Mouse (Mus musculus): ENCODE data around the gene Ubxn2a. TPM values are rescaled to one million over a fixed set of nuclear protein-coding genes. Genes with fewer than 3 reads are reported as not detected.
"Not testable (repeated sequence)": the region's sequence is repeated elsewhere in the genome, so short reads cannot be mapped to it uniquely, and the experiment has no call there.

Gene Ubxn2a
- total RNA-seq, 2 experiments from 2014 or later: 52.8 to 55.6 TPM

DNA sequence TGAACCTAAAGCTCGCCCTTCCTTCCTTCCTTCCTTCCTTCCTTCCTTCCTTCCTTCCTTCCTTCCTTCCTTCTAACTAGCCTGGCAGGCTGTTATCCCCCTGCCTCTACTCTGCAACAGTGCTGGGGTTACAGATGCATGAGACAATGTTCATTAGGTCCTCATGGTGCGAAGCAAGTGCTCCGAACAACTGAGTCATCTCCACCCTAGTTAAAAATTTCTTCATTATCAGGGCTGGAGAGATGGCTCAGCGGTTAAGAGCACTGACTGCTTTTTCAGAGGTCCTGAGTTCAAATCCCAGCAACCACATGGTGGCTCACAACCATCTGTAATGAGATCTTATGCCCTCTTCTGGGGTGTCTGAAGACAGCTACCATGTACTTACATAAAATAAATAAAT, 20.9 kb downstream of the Ubxn2a start:
- DNase-seq; intact Hi-C loops (cut with DNase I): not testable (repeated sequence)

DNA sequence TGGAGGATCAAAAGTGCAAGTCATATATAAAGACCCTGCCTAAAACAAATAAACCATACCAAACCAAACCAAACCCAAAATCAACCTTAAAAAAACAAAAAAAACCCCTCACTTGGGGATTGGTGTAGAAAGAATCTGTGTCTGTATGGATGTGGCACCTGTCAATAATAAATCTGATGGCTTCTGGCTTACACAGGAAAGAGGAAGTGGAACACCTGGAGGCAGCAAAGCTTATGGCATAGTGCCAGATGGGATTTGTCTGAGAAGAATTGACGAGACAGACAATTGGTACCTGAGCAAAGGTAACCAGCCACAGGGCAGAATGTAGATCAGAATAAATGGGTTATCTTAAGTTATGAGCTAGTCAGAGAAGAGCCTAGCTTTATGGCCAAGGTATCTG, 22.4 kb downstream of the Ubxn2a start:
- intact Hi-C loops (cut with DNase I): no loop called here

DNA sequence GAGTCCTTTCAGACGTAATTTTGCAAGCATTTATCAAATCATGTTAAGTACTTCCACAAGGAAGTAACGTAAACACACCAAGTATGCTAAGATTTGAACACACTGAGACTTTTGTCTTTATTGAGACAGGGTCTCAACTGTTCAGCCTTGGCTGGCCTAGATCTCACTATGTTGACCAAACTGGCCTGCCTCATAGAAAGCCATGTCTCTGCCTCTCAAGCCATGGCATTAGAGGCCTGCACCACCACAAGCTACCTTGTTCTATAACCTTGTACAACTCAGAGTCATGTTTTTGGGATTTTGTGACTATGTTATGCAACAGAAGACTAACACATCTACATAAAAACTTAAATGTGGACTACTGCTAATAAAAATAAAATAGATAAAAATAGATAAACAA, 25.4 kb downstream of the Ubxn2a start:
- no peak for DNase-seq
- intact Hi-C loops (cut with DNase I): no loop called here

More for the DNA sequence above, 22.4 kb downstream of the Ubxn2a start:
- DNase-seq: no peak

DNA sequence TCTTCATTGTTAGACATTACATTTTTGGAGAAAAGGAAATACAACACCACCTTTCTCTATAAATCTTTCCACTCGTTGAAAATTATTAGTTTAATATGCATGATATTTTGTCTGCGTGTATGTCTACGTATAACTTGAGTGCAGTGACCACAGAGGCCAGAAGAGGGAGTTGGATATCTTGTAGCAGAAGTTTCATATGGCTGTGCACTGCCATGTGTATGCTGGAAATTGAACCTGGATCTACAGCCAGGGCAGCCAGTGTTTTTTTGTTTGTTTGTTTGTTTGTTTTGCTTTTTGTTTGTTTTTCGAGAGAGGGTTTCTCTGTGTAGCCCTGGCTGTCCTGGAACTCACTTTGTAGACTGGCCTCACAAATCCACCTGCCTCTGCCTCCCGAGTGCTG, 28.5 kb downstream of the Ubxn2a start:
- no peak for DNase-seq
- intact Hi-C loops (cut with DNase I): loop anchor here (10.0 kb wide), 1 partner anchor 96 kb away; no protein-coding TSS in a partner anchor

DNA sequence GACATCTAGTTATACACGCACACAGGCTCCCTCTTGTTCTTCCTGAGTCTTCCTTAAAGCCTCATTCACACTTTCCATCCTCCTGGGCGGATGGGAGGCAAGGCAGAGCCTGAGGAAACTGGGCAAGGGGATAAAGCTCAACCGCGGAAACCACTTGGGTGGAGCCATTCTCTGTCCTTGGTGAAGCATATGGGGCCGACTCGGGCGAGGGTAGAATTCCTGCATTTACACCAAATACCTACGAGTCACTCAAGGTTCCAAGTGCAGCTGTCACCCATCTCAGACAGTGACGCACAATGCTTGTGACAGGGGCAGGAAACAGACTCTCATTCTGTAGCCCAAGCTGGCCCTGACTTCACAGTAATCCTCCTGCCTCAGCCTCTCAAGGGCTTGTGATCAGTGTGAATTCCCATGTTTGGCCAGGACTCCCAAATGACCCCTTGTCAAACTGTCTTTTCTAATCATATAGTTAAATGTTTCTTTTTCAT, 29.2 kb downstream of the Ubxn2a start:
- intact Hi-C loops (cut with DNase I): loop anchor here (10.0 kb wide), 1 partner anchor 96 kb away; no protein-coding TSS in a partner anchor
- no peak for DNase-seq

DNA sequence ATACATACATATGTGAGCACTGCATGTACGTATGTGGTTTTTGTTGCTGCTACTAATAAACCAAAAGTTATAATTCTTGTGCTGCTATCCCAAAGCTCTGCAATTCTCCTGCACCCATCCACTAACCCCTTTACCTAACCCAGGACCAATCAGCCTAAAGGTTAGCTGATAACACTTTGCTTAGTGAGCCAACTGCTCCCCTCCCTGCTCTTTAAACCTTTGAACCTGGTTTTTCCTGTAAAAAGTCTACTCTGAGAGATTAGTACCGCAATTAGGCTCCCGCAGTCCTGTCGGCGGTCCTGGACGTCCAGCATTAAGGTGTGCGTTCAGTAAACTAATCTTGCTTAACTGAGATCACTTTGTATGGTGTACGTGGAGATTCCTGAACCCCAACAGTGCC, 31.9 kb downstream of the Ubxn2a start:
- intact Hi-C loops (cut with DNase I): loop anchor here (10.0 kb wide), 1 partner anchor 99 kb away; no protein-coding TSS in a partner anchor
- no peak for DNase-seq

DNA sequence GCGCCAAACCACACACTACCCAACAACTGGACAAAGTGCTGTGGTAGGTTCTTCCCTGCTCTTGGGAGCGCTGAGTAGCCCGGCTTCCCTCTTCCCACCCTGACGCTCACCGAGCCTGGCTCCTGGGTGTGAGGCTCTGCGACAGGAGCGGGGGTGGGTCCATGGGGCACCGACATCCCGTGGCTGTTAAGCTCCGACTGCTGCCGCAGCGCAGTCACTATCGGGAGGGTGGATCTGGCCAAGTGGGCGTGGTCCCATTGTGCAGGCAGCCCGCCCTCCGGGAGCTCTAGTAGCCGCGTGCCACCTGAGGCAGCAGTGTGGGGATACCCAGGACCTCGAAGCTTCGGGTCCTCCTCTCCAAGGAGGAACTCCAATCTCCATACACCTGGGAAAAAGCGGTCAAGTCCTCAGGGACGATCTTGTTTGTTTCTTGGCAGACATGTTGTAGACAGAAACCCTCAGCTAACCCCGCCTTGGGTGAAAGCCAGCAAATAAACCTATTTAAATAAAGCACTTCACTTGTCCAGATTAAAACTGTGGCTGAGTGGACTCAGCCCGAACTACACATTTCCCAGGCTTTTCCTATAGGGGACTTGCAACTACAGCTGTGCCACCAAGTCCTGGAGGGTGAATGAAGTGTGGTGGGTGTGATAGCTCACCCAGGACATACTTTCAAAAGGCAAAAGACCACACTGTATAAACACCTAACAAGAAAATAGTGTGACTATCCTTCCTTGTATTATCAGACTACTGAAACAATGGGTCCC, 33.2 kb downstream of the Ubxn2a start, which contains the start of gene Mfsd2b:
Gene Mfsd2b, minus strand, starts transcription at position 199 of the 767 bp plus-strand sequence.
- peak; percentile 67 to 73 for DNase-seq
- intact Hi-C loops (cut with DNase I): loop anchor here (10.0 kb wide), 1 partner anchor 100 kb away; no protein-coding TSS in a partner anchor

DNA sequence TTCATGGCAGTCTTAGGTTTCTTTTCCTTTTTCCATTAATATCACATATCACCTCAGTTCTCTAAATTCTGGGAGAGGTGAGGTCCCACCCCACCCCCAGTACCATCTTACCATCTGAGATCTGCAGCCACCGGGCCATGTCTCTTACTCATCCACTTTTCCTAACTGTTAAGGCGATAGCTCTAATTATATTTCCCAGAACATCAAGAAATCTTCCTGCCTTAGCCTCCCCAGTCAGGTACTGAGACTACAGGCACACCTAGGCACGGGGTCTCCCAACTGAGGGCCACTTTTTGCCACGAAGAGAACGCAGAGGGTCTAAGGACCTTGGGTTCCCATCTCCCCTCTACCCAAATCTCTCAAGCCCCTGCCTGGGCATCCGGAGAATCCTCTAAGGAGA, 34.0 kb downstream of the Ubxn2a start:
- DNase-seq: no peak
- intact Hi-C loops (cut with DNase I): loop anchor here (10.0 kb wide), 1 partner anchor 101 kb away; no protein-coding TSS in a partner anchor

DNA sequence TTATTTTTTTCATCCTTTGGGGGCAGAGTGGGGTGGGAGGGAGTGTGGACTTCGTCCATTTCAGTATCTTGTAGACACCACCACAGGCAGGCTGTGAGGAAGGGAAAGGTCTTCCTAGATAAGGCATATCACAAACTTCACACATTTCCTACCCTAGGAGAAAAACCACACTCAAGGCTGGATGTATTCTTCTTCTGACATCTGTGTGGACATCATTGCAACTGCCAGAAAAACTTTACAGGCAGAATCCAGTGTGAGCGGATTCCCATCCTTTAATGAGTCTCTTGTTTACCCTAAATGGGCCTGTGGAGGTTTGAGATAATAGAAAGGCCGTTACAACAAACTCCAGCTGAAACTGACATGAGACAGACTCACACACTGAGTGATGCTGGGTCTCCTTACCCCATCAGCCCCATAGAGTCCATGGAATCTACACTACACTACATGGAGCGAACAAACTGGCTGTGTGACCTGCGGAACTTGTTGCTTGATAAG, 34.5 kb downstream of the Ubxn2a start:
- no peak for DNase-seq
- intact Hi-C loops (cut with DNase I): loop anchor here (10.0 kb wide), 1 partner anchor 102 kb away; no protein-coding TSS in a partner anchor

DNA sequence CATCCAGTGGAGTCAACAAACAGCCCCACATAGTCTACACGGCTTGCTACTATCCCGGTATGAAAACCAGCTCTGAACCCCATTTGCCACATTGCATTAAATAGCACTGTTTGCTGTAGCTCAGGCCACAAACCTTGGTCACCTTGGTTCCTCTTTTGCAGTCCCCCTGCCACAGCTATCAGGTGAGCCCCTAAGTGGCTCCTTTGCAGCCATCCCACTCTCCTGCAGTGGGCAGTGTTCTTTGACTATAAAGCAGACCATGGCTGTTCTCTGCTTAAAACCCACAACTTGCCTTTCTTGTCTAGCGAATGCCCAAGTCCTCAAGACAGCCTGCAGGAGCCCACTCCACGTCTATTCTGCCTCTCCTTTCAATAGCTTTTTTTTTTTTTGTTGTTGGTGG, 35.2 kb downstream of the Ubxn2a start:
- intact Hi-C loops (cut with DNase I): loop anchor here (10.0 kb wide), 1 partner anchor 103 kb away; no protein-coding TSS in a partner anchor

DNA sequence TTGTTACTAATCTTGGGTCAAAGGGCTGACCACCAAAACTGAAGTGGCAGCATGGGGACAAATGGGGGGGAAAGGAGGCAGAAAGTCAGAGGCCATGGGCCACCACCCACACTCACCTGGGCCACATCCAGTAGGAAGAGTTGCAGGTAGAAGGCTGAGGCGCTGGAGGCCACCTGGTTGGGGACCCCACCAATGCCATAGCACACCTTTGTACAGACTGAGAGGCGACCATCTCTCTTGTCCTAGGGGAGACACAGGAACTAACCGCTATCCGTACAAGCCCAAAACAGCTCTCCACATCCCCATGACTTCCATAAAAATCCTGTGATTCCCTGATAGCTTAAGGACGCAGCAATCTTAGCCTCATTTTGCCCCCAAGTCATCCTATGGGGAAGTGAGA, 36.2 kb downstream of the Ubxn2a start:
- DNase-seq: no peak
- intact Hi-C loops (cut with DNase I): loop anchor here (10.0 kb wide), 1 partner anchor 104 kb away; no protein-coding TSS in a partner anchor

More for the DNA sequence above, 35.2 kb downstream of the Ubxn2a start:
- no peak for DNase-seq

DNA sequence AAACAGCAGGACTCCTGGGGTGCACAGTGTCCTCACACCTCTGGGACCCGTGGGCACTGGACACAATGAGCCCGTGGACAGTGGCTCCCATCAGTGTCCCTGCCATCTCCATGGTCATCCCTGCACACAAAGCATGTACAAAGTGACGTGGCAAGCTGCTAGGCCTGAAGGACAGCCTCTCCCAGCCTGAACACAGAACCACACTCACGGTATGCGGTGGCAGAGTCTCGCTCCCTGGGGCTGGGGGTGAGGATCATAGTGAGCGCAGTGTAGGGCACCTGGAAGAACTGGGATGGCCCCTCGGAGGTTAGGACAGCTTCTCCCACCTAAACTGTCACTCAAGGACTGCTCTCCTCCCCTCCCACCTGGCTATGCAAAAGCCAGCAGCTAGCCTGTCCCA, 38.6 kb downstream of the Ubxn2a start:
- no peak for DNase-seq
- intact Hi-C loops (cut with DNase I): no loop called here

DNA sequence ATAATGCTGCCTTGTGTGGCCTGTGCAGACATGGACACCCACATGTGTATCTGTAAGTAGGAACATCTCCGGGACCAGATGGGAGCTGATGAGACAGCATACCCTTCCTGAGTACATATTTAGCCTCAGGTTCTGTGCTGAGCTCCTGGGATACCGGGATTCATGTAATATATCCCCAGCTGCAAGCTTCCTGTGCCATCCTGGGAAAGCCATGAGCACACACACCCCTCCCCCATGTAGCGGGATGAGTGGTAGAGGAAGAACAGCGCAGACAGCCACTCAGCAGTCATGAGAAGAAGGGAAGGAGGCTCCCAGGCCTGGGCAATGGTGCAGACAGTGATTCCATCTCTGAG, 43.2 kb downstream of the Ubxn2a start:
- DNase-seq: no peak
- intact Hi-C loops (cut with DNase I): loop anchor here (5.0 kb wide), 1 partner anchor 43 kb away; the partner anchor contains the start of gene Ubxn2a

DNA sequence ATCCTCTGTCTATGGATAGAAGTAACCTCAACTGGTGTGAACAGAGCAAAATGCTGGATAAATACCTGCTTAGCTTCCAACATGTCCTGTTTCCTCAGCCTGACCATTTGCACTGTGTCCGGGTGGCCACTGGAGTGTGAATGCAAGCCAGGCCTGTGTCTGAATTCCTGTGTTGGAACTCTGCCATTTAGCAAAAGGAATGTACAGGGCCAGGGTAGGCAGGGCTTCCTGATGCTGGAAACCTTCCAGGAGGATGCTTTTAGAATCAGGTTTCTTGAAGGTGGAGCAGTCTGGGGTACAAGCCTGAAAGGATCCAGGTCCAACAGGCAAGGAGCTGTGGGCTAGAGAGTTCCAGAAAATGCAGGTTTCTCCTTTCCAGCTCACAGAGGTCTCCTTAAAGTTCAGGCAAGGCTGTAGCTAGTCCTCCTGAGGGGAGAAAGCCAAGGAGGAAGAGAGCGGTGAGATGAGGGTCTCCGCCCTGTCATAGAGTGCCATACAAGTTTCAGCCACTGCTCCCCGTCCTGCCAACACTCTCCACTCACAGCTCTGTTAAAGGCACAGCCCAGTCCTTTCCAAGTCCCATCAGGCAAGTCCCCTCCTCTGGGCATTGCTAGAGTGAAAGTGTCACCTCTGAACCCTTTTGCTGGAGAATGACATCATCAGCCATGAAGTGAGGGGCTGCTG, 43.7 kb downstream of the Ubxn2a start:
- intact Hi-C loops (cut with DNase I): loop anchor here (5.0 kb wide), 1 partner anchor 44 kb away; the partner anchor contains the start of gene Ubxn2a
- DNase-seq: peak in 1 of 2 experiments; percentile 47

DNA sequence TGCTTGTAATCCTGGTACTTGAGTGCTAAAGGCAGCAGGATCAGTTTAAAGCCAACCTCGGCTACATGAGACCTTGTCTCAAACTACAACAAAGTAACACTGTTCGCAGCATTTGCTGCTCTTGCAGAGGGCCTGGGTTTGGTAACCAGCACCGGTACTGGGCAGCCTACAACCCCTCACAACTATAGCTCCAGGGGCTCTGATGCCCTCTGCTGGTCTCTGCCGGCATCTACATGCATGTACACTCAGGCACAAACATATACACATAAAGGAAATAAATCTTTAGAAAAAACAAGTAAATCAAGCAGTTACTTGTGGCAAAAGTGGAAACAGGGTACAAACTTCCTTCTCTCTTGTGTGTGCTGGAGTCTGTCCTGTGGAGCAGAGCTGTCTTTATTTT, 44.8 kb downstream of the Ubxn2a start:
- DNase-seq: no peak
- intact Hi-C loops (cut with DNase I): loop anchor here (5.0 kb wide), 1 partner anchor 45 kb away; the partner anchor contains the start of gene Ubxn2a

DNA sequence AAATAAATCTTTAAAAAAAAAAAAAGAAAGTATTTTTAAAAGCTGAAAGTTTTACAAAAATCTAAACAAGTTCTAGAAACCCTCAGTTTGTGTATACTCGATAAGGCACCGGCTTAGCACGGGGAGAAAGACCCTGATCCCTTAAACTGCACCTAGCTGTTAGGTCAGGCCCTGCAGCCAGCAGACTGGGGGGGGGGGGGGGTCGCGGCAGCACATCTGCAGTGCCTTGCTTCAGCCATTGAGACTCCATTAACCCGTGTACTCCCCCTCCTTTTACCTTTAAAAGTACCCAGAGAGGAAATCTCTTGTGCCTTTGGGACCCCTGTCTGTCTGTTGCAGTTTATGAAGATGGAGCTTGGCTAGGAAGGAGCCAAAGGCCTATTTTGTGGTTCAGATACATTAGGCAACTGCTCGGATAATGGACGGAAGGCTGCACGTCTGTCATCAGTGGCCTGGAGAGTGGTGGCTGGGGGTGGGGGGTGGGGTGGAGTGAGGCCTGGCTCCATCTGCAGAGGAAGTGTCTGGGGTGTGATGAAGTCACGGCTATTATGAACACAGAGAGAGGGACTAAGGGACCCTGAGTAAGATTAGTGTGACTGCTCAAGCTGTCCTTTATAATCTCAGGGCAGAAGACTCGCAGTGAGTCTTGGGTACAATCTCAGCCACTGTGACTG, 48.1 kb downstream of the Ubxn2a start:
- intact Hi-C loops (cut with DNase I): loop anchor here (5.0 kb wide), 1 partner anchor 58 kb away; the partner anchor contains the start of gene Atad2b

DNA sequence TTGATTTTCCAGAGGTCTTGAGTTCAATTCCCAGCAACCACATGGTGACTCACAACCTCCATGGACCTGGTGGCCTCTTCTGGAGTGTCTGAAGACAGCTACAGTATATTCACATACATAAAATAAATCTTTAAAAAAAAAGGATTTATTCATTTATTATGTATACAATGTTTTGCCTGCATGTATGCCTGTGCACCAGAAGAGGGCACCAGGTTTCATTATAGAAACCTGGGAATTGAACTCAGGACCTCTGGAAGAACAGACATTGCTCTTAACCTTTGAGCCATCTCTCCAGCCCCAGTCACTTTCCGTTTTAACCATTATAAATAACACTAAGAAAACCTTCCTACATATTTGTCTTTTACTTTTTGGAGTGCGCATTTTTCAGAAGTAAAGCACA, 50.7 kb downstream of the Ubxn2a start:
- no peak for DNase-seq
- intact Hi-C loops (cut with DNase I): loop anchor here (5.0 kb wide), 1 partner anchor 60 kb away; the partner anchor contains the start of gene Atad2b

More for the DNA sequence above, 48.1 kb downstream of the Ubxn2a start:
- DNase-seq: no peak

DNA sequence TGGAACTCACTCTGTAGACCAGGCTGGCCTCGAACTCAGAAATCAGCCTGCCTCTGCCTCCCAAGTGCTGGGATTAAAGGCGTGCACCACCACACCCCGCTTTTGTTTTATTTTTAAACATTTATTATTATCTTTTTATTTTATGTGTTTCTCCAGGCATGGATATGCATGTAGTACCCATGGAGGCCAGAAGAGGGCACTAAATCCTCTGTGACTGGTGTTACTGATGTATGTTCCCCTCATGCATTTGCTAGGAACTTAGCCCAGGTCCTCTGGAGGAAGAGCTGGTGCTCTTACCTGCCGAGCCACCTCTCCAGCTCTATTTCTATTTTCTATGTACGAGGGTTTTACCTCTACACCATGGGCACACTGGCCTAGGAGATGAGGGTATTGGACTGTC, 51.3 kb downstream of the Ubxn2a start:
- DNase-seq: peak in 1 of 2 experiments; percentile 31
- intact Hi-C loops (cut with DNase I): loop anchor here (5.0 kb wide), 1 partner anchor 61 kb away; the partner anchor contains the start of gene Atad2b

DNA sequence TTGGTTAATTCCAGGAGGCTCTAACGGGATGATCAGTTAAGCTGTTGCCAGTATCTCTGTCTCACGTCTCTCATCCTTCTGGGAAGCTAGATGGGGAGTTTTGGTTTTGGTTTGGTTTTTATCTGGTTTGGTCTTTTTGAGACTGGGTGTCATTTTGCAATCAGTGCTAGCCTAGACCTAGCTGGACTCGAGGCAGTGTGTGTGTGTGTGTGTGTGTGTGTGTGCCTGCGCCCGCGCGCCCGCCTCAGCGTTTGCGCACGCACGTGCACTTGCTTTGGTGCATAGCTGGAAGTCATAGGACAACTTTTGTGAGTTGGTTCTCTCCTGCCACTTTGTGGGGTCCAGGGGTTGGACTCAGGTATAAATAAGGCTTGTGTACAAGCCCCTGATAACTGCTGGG, 63.8 kb downstream of the Ubxn2a start:
- intact Hi-C loops (cut with DNase I): loop anchor here (2.0 to 5.0 kb wide), 2 partner anchors 25 to 74 kb away; partner anchors contain the start of gene Atad2b
- DNase-seq: peak; percentile 40 to 49

All from heart, postnatal 14 days (tissue).